Mouse (Mus musculus) cerebellum, adult 9-11 months (tissue): ENCODE results near the gene Dnase1l2.

Experiments used
- DNase-seq: peaks from one replicate; pipeline ENCODE4 v3.0.0; 2022

Dnase1l2 gene

GRCm38 (mm10) chr17:24442632-24443155 is at the start of gene Dnase1l2:
Gene Dnase1l2 (minus strand): TSS chr17:24443105.
- peak; percentile 67 for DNase-seq

GRCm38 (mm10) chr17:24490399-24490798 is 47.5 kb upstream of the Dnase1l2 start:
- no peak for DNase-seq

- no peak for DNase-seq
Measured at GRCm38 (mm10) chr17:24489265-24490030, 46.5 kb upstream of the Dnase1l2 start.

DNA sequence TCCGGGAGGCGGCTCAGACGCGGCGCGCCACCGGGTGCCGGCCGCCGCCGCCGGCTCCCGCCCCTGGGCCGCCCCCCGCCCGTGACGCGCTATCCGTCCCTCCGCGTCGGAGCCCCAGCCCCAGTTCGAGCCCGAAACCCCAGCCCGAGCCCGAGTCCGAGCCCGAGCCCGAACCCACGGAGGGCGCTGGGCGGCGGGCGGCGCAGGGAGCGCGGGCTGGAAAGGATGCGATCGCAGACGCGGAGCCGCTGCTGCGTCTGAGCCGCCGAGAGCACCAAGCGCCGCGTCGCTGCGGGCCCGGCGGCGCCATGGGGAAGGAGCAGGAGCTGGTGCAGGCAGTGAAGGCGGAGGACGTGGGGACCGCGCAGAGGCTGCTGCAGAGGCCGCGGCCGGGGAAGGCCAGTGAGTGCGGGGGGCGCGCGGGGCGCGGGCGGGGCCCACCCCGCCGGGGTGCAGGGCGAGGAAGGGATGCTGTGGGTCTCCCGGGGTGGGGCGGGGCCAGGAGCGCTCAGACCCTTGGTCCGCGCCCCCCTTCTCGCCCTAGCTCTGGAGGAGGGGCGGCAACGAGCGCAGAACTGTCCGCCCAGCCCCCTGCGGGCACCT is 45.9 kb upstream of the Dnase1l2 start:
- DNase-seq = peak; percentile 76

- peak; percentile 80 for DNase-seq
Measured at GRCm38 (mm10) chr17:24488186-24488661, 45.3 kb upstream of the Dnase1l2 start, which contains the start of gene Caskin1. Gene Caskin1 (plus strand): TSS chr17:24488601.

- DNase-seq = no peak
Measured at GRCm38 (mm10) chr17:24485090-24485860, 42.4 kb upstream of the Dnase1l2 start.

DNA sequence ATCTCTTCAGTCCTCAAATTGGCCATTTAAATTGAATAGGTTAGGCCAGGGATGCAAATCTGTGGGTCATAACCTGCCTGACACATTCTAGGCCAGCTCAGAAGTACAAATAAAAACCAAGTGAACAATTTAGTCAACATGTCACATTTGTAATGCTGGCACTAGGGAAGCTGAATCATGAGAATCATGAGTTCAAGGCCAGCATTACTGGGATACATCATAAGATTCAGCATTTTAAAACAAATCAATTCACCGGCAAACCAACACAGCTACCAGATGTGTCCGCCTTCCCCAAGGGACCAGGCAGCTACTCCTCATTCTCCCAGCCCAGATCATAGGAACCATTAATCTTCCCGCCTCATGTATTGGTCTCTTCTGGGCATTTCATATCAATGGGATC is 40.6 kb upstream of the Dnase1l2 start:
- no peak for DNase-seq

DNA sequence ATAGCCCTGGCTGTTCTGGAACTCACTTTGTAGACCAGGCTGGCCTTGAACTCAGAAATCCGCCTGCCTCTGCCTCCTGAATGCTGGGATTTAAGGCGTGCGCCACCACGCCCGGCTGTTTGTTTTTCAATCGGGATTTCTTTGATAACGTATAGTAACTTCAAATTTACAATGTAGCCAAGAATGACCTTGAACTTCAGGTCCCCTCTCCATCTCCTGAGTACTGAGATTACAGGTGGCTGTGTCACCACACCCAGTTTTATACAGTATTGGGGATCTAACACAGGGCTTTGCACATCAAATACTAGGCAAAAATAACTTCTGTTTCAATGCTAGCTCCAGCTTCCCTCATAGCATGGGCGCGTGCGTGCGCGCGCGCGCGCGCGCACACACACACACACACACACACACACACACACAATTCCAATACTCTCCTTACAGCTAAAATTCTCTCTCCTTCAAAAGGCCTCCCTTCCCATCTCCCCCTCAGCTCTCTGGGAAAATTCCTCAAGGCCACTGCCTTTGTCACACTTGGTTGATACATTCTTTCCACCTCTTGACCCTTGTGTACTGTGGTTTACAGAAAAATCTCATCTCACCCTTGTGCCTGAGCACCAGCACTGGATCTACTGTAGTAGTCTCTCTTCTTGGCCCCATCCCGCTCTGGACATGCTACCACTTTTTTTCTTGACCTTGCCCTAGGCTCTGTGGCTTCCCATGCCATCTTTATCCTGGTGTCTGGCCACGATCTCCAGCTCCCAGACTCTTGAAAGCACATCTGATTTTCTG is 38.3 kb upstream of the Dnase1l2 start:
- DNase-seq = no peak

- DNase-seq = peak; percentile 58
Measured at GRCm38 (mm10) chr17:24480201-24480826, 37.4 kb upstream of the Dnase1l2 start.

- no peak for DNase-seq
Measured at GRCm38 (mm10) chr17:24479431-24479830, 36.5 kb upstream of the Dnase1l2 start.

DNA sequence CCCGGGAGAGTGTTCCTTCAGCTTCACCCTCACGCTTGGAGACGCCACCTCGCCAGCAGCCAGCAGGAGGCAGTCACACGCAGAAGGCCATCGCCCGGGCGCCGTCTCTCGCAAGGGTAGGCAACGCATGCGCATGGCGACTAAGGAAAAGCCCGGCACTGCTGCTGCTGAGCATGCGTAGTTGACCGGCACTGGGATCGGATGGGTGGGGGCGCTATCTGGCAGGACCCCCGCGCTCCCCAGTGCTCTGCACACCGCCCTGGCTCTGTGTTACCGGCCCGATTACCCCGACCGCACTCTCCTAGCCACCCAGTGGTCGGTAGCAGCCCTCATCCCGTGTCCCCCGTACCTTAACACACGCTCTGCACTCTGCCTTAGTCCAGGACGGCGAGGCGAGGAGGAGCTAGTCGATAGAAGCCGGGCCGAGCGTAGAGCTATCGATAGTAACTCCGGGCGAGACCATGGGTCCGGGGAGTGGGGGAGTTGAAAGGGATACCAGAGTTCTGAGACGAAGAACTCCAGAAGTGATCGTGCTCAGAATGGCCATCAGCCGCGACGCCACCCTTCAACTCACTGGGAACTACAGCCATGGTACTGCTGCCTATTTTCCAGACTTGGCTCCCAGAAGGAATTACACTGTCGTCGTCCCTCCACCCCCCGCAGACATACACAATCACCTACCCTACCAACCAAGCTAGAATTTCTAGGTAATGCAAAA is 35.9 kb upstream of the Dnase1l2 start, which contains the start of gene Mlst8:
TSS of gene Mlst8 (minus strand) at position 416 of the 718 bp plus-strand sequence.
- peak; percentile 97 for DNase-seq

GRCm38 (mm10) chr17:24477985-24478600 is 35.2 kb upstream of the Dnase1l2 start:
- DNase-seq = peak; percentile 76

- DNase-seq = no peak
Measured at GRCm38 (mm10) chr17:24477053-24477984, 34.4 kb upstream of the Dnase1l2 start.

- peak; percentile 45 for DNase-seq
Measured at GRCm38 (mm10) chr17:24476022-24476776, 33.3 kb upstream of the Dnase1l2 start.

GRCm38 (mm10) chr17:24475586-24475985 is 32.7 kb upstream of the Dnase1l2 start:
- DNase-seq = no peak

DNA sequence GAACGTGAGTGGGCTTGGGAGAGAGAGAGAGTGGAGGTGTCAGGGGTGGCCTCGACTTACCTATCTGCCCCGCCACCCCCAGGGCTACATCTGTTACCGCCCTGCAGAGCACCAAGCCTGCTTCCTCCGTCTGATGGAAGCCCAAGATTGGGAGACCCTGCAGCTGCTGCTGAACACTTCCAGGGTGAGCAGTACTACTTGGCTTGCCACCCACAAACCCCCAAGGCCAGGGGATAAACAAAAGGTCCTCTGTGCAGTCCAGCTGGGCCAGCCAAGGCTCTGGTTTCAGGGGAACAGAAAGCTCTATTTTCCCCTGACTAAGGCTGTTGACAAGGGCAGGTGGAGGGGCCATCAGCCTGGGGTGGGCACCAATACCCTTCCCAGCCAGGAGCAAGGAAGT is 31.7 kb upstream of the Dnase1l2 start:
- DNase-seq = peak; percentile 57

GRCm38 (mm10) chr17:24473612-24474275 is 30.8 kb upstream of the Dnase1l2 start, which contains the start of gene Bricd5:
Gene Bricd5 (plus strand): TSS chr17:24473884.
- no peak for DNase-seq

DNA sequence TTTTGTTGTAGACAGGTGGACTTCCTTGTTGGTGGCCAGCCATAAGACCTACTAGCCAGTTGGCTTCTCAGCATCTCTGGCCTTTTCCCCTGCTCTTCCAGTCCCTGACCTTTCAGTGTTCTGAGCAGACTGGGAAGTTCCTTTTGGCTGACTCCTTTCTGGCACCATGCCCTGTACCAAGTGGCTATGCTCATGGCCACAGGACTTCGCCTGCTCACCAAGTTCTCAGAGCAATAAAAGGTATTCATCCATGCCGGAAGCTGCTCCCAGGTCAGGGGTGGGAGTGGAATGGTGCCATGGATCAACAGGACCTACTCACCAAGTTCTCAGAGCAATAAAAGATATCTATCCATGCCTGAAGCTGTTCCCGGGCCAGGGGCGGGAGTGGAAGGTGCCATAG is 29.6 kb upstream of the Dnase1l2 start:
- peak; percentile 83 for DNase-seq
